Mouse (Mus musculus): ENCODE measurements around the gene Clip1. TPM values are rescaled to one million over a fixed set of nuclear protein-coding genes. Genes with fewer than 3 reads are reported as not detected.

Clip1 gene
- polyA plus RNA-seq, 1 experiment from 2014 or later, result 37.8 TPM

- H3K4me2 ChIP-seq (ENCODE audit: low read depth, severe bottlenecking), result no peak overlapping the region
- no peak overlapping the region for H3K4me3 ChIP-seq (ENCODE audit: low read depth, low read length)
- no peaks in the 10 kb centered on the region for H3K9me3 ChIP-seq (ENCODE audit: control insufficient read depth, low read length)
- peaks cover 7% of the 10 kb centered on the region for H3K4me1 ChIP-seq (ENCODE audit: control insufficient read depth, insufficient read depth, low read length)
- WGBS, result 86% methylated on average over 7 of the region's 7 CpGs
- no peaks in the 10 kb centered on the region for H3K27me3 ChIP-seq (ENCODE audit: control insufficient read depth, insufficient read depth, low read length)
- no peak overlapping the region for H3K27ac ChIP-seq (replicated peaks; ENCODE audit: low read depth, low read length)
- H3K9ac ChIP-seq (ENCODE audit: low read length), result no peak overlapping the region
- no peak for ATAC-seq (ENCODE audit: insufficient number of reproducible peaks, low FRiP score, low TSS enrichment, low read depth)
- no peaks in the 10 kb centered on the region for H3K36me3 ChIP-seq (ENCODE audit: control insufficient read depth, insufficient read depth, low read length)
- no peak for DNase-seq (ENCODE audit: low spot score)
These were observed 18.5 kb downstream of the Clip1 start for GRCm38 (mm10) chr5:123665956-123666355.

GRCm38 (mm10) chr5:123664329-123664728, 20.1 kb downstream of the Clip1 start:
- Histone ChIP-seq H3K9me3 (ENCODE audit: control insufficient read depth, low read length) (no peaks in the 10 kb centered on the region), H3K27me3 (ENCODE audit: control insufficient read depth, insufficient read depth, low read length) (no peaks in the 10 kb centered on the region), H3K4me1 (ENCODE audit: control insufficient read depth, insufficient read depth, low read length) (no peaks in the 10 kb centered on the region), H3K4me3 (ENCODE audit: low read depth, low read length) (no peak overlapping the region), H3K36me3 (ENCODE audit: control insufficient read depth, insufficient read depth, low read length) (no peaks in the 10 kb centered on the region), H3K27ac (replicated peaks; ENCODE audit: low read depth, low read length) (no peak overlapping the region), H3K4me2 (ENCODE audit: low read depth, severe bottlenecking) (no peak overlapping the region), H3K9ac (ENCODE audit: low read length) (no peak overlapping the region)
- no peak for ATAC-seq (ENCODE audit: insufficient number of reproducible peaks, low FRiP score, low TSS enrichment, low read depth)
- DNase-seq (ENCODE audit: low spot score), result no peak
- WGBS, result 58% methylated on average over 7 of the region's 7 CpGs

GRCm38 (mm10) chr5:123662059-123662458, 22.4 kb downstream of the Clip1 start:
- WGBS, result 55% methylated on average over 9 of the region's 9 CpGs
- H3K9me3 ChIP-seq (ENCODE audit: control insufficient read depth, low read length), result no peaks in the 10 kb centered on the region
- no peaks in the 10 kb centered on the region for H3K36me3 ChIP-seq (ENCODE audit: control insufficient read depth, insufficient read depth, low read length)
- ATAC-seq (ENCODE audit: insufficient number of reproducible peaks, low FRiP score, low TSS enrichment, low read depth) (no peak), DNase-seq (ENCODE audit: low spot score) (no peak)
- H3K4me1 ChIP-seq (ENCODE audit: control insufficient read depth, insufficient read depth, low read length), result no peaks in the 10 kb centered on the region
- no peak overlapping the region for H3K4me2 ChIP-seq (ENCODE audit: low read depth, severe bottlenecking)
- H3K9ac ChIP-seq (ENCODE audit: low read length), result no peak overlapping the region
- no peak overlapping the region for H3K27ac ChIP-seq (replicated peaks; ENCODE audit: low read depth, low read length)
- no peaks in the 10 kb centered on the region for H3K27me3 ChIP-seq (ENCODE audit: control insufficient read depth, insufficient read depth, low read length)
- H3K4me3 ChIP-seq (ENCODE audit: low read depth, low read length), result no peak overlapping the region

DNA sequence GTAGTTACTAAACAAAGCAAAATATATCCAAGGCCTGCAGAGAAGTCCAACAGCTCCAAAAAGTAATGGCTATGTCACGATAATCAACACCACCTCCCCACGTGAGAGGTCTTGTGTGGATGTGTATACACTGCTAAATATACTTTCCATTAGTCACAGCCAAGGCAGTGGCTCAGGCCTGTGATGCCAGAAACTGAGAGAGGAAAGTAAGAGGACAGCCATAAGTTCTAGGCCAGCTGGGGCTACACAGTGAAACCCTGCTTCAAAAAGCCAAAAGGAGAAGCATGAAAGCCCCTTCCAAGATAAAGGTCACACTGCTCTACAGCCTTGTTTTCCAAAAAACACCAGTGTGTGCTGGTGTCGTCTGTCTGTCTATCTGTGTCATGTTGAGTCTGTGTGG, 22.8 kb downstream of the Clip1 start:
- H3K4me2 ChIP-seq (ENCODE audit: low read depth, severe bottlenecking), result no peak overlapping the region
- no peak overlapping the region for H3K9ac ChIP-seq (ENCODE audit: low read length)
- no peaks in the 10 kb centered on the region for H3K9me3 ChIP-seq (ENCODE audit: control insufficient read depth, low read length)
- no peaks in the 10 kb centered on the region for H3K27me3 ChIP-seq (ENCODE audit: control insufficient read depth, insufficient read depth, low read length)
- WGBS, result 82% methylated on average over 3 of the region's 3 CpGs
- ATAC-seq (ENCODE audit: insufficient number of reproducible peaks, low FRiP score, low TSS enrichment, low read depth) (no peak), DNase-seq (ENCODE audit: low spot score) (no peak)
- no peaks in the 10 kb centered on the region for H3K36me3 ChIP-seq (ENCODE audit: control insufficient read depth, insufficient read depth, low read length)
- no peaks in the 10 kb centered on the region for H3K4me1 ChIP-seq (ENCODE audit: control insufficient read depth, insufficient read depth, low read length)
- no peak overlapping the region for H3K27ac ChIP-seq (replicated peaks; ENCODE audit: low read depth, low read length)
- H3K4me3 ChIP-seq (ENCODE audit: low read depth, low read length), result no peak overlapping the region

- Histone ChIP-seq H3K9ac (ENCODE audit: low read length) (no peak overlapping the region), H3K27me3 (ENCODE audit: control insufficient read depth, insufficient read depth, low read length) (no peaks in the 10 kb centered on the region), H3K4me1 (ENCODE audit: control insufficient read depth, insufficient read depth, low read length) (no peaks in the 10 kb centered on the region), H3K4me3 (ENCODE audit: low read depth, low read length) (no peak overlapping the region), H3K4me2 (ENCODE audit: low read depth, severe bottlenecking) (no peak overlapping the region), H3K9me3 (ENCODE audit: control insufficient read depth, low read length) (no peaks in the 10 kb centered on the region), H3K27ac (replicated peaks; ENCODE audit: low read depth, low read length) (no peak overlapping the region), H3K36me3 (ENCODE audit: control insufficient read depth, insufficient read depth, low read length) (no peaks in the 10 kb centered on the region)
- WGBS, result 48% methylated on average over 7 of the region's 7 CpGs
- no peak for DNase-seq (ENCODE audit: low spot score)
- no peak for ATAC-seq (ENCODE audit: insufficient number of reproducible peaks, low FRiP score, low TSS enrichment, low read depth)
These were observed 26.8 kb downstream of the Clip1 start for GRCm38 (mm10) chr5:123657651-123658050.

DNA sequence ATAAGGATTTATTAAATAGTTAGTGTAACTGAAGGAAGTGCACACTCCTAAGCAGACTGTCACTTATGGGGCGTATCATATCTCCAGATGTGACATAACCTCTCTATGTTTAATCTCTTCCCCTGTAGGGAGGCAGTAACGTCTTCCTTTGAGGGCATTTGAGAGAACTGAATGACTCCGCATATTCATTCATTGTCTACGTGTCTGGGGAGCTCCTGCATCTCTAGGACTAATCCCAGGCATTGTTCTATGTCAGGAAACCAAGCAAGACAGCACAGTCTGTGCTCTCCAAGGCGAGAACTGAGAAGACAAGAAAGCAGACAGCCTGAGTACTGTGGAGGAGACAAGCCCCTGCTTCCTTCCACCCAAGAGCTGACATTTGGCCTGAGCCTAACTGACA, 29.5 kb downstream of the Clip1 start:
- no peaks in the 10 kb centered on the region for H3K36me3 ChIP-seq (ENCODE audit: control insufficient read depth, insufficient read depth, low read length)
- H3K4me3 ChIP-seq (ENCODE audit: low read depth, low read length), result no peak overlapping the region

GRCm38 (mm10) chr5:123653287-123653801, 31.1 kb downstream of the Clip1 start:
- Histone ChIP-seq H3K4me3 (ENCODE audit: low read depth, low read length) (no peak overlapping the region), H3K9ac (ENCODE audit: low read length) (no peak overlapping the region), H3K36me3 (ENCODE audit: control insufficient read depth, insufficient read depth, low read length) (no peaks in the 10 kb centered on the region), H3K27me3 (ENCODE audit: control insufficient read depth, insufficient read depth, low read length) (no peaks in the 10 kb centered on the region), H3K9me3 (ENCODE audit: control insufficient read depth, low read length) (no peaks in the 10 kb centered on the region), H3K4me2 (ENCODE audit: low read depth, severe bottlenecking) (no peak overlapping the region), H3K27ac (replicated peaks; ENCODE audit: low read depth, low read length) (no peak overlapping the region), H3K4me1 (ENCODE audit: control insufficient read depth, insufficient read depth, low read length) (no peaks in the 10 kb centered on the region)
- ATAC-seq (ENCODE audit: insufficient number of reproducible peaks, low FRiP score, low TSS enrichment, low read depth) (no peak), DNase-seq (ENCODE audit: low spot score) (no peak)
- 84% methylated on average over 11 of the region's 11 CpGs for WGBS

More for the DNA sequence above, 29.5 kb downstream of the Clip1 start:
- DNase-seq (ENCODE audit: low spot score) (no peak), ATAC-seq (ENCODE audit: insufficient number of reproducible peaks, low FRiP score, low TSS enrichment, low read depth) (no peak)
- Histone ChIP-seq H3K4me1 (ENCODE audit: control insufficient read depth, insufficient read depth, low read length) (no peaks in the 10 kb centered on the region), H3K27ac (replicated peaks; ENCODE audit: low read depth, low read length) (no peak overlapping the region), H3K4me2 (ENCODE audit: low read depth, severe bottlenecking) (no peak overlapping the region), H3K27me3 (ENCODE audit: control insufficient read depth, insufficient read depth, low read length) (no peaks in the 10 kb centered on the region), H3K9ac (ENCODE audit: low read length) (no peak overlapping the region), H3K9me3 (ENCODE audit: control insufficient read depth, low read length) (no peaks in the 10 kb centered on the region)
- WGBS, result 85% methylated on average over 5 of the region's 5 CpGs

DNA sequence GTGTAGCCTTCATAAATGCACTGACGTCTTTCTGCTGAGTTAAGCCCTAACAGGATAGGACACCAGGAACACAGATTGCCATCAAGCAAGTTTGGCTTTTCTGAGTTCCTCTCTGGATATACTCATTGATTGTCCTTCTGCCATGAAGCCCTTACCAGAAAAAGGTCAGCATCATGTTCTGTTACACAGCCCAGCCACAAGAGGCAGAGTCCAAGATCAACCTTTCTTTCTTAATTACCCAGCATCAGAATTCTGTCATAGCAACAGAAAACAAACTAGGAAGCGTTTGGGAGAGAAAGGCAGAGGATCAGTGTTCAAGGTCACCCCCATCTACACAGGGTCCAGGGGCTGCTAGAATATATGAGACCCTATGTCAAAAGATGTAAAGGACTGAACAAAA, 33.6 kb downstream of the Clip1 start:
- WGBS, result 70% methylated on average over 2 of the region's 2 CpGs
- no peak for ATAC-seq (ENCODE audit: insufficient number of reproducible peaks, low FRiP score, low TSS enrichment, low read depth)
- Histone ChIP-seq H3K27ac (replicated peaks; ENCODE audit: low read depth, low read length) (no peak overlapping the region), H3K4me3 (ENCODE audit: low read depth, low read length) (no peak overlapping the region), H3K4me1 (ENCODE audit: control insufficient read depth, insufficient read depth, low read length) (no peaks in the 10 kb centered on the region), H3K27me3 (ENCODE audit: control insufficient read depth, insufficient read depth, low read length) (no peaks in the 10 kb centered on the region), H3K4me2 (ENCODE audit: low read depth, severe bottlenecking) (no peak overlapping the region), H3K9me3 (ENCODE audit: control insufficient read depth, low read length) (no peaks in the 10 kb centered on the region), H3K9ac (ENCODE audit: low read length) (no peak overlapping the region), H3K36me3 (ENCODE audit: control insufficient read depth, insufficient read depth, low read length) (no peaks in the 10 kb centered on the region)
- DNase-seq (ENCODE audit: low spot score), result no peak

GRCm38 (mm10) chr5:123642401-123642800, 42.0 kb downstream of the Clip1 start:
- H3K27me3 ChIP-seq (ENCODE audit: control insufficient read depth, insufficient read depth, low read length), result no peaks in the 10 kb centered on the region
- 93% methylated on average over 17 of the region's 17 CpGs for WGBS
- ATAC-seq (ENCODE audit: insufficient number of reproducible peaks, low FRiP score, low TSS enrichment, low read depth), result no peak
- no peak for DNase-seq (ENCODE audit: low spot score)
- no peak overlapping the region for H3K4me2 ChIP-seq (ENCODE audit: low read depth, severe bottlenecking)
- no peaks in the 10 kb centered on the region for H3K4me1 ChIP-seq (ENCODE audit: control insufficient read depth, insufficient read depth, low read length)
- H3K9ac ChIP-seq (ENCODE audit: low read length), result no peak overlapping the region
- no peak overlapping the region for H3K4me3 ChIP-seq (ENCODE audit: low read depth, low read length)
- 0 out of 2 replicates have a peak, but pooled peaks cover 3% of the 10 kb centered on the region for H3K36me3 ChIP-seq (ENCODE audit: control insufficient read depth, insufficient read depth, low read length)
- no peaks in the 10 kb centered on the region for H3K9me3 ChIP-seq (ENCODE audit: control insufficient read depth, low read length)
- no peak overlapping the region for H3K27ac ChIP-seq (replicated peaks; ENCODE audit: low read depth, low read length)

All from limb, embryonic 11.5 days (tissue).